15 mouse cellular contexts compared by ENCODE assay signal in genomic region chr11:51343312-51343711, GRCm38 (mm10). TPM values are rescaled to one million over a fixed set of nuclear protein-coding genes. Genes with fewer than 3 reads are reported as not detected.
A peak's percentile ranks its signal among the peaks of the same experiment; 100 is the strongest.
DNase-seq lines count a peak whose midpoint lies in the region; ATAC-seq lines count a peak whose summit lies in the region.
"Had no signal": no experiment of that assay in that cellular context is flagged by ENCODE, and none has a peak within 500 bp of the region (broad histone marks: within the 10 kb centered on the region; RNA-seq: fewer than 3 reads in every experiment).

No protein-coding gene starts in this region.

- WGBS in heart, embryonic 10.5 days, result 64% methylated on average over 4 of the region's 4 CpGs
- WGBS in limb, embryonic 10.5 days, result 75% methylated on average over 4 of the region's 4 CpGs
- 93% methylated on average over 4 of the region's 4 CpGs for WGBS in midbrain, embryonic 16.5 days

- no peak overlapping the region for H3K27ac ChIP-seq in heart, embryonic 10.5 days
- peak overlapping the region; percentile 44; the same call in 1 of the 2 replicates for H3K27ac ChIP-seq in limb, embryonic 10.5 days
- no peak overlapping the region for H3K27ac ChIP-seq in midbrain, embryonic 16.5 days (ENCODE audit: low read length)
- H3K27ac ChIP-seq: embryonic facial prominence, embryonic 12.5 days; forebrain, embryonic 15.5 days had no signal

- H3K9me3 ChIP-seq in heart, embryonic 10.5 days, result no peaks in the 10 kb centered on the region
- no peaks in the 10 kb centered on the region for H3K9me3 ChIP-seq in limb, embryonic 10.5 days (replicated peaks)
- no peaks in the 10 kb centered on the region for H3K9me3 ChIP-seq in midbrain, embryonic 16.5 days (replicated peaks; ENCODE audit: control insufficient read depth, low read length, poor library complexity, severe bottlenecking)
- H3K9me3 ChIP-seq: embryonic facial prominence, embryonic 12.5 days; forebrain, embryonic 15.5 days; G1E had no signal

- peaks cover 9% of the 10 kb centered on the region; the same call in 1 of the 2 replicates for H3K27me3 ChIP-seq in heart, embryonic 10.5 days (ENCODE audit: insufficient read depth, poor library complexity, severe bottlenecking)
- no peaks in the 10 kb centered on the region for H3K27me3 ChIP-seq in limb, embryonic 10.5 days (ENCODE audit: low read depth, poor library complexity, severe bottlenecking)
- no peaks in the 10 kb centered on the region for H3K27me3 ChIP-seq in midbrain, embryonic 16.5 days (ENCODE audit: control insufficient read depth, insufficient read depth, low read depth, low read length)
- H3K27me3 ChIP-seq: forebrain, embryonic 15.5 days had no signal

- no peaks in the 10 kb centered on the region for H3K36me3 ChIP-seq in heart, embryonic 10.5 days
- H3K36me3 ChIP-seq in limb, embryonic 10.5 days, result no peaks in the 10 kb centered on the region
- no peaks in the 10 kb centered on the region for H3K36me3 ChIP-seq in midbrain, embryonic 16.5 days (ENCODE audit: control insufficient read depth, insufficient read depth, low read length)
- H3K36me3 ChIP-seq: embryonic facial prominence, embryonic 12.5 days; forebrain, embryonic 15.5 days; G1E had no signal

- H3K4me2 ChIP-seq in midbrain, embryonic 16.5 days (ENCODE audit: low read length), result no peak overlapping the region
- H3K4me2 ChIP-seq: embryonic facial prominence, embryonic 12.5 days; forebrain, embryonic 15.5 days had no signal

- no peak overlapping the region for H3K4me3 ChIP-seq in heart, embryonic 10.5 days
- H3K4me3 ChIP-seq in limb, embryonic 10.5 days, result no peak overlapping the region
- no peak overlapping the region for H3K4me3 ChIP-seq in midbrain, embryonic 16.5 days (ENCODE audit: low read depth, low read length)
- H3K4me3 ChIP-seq: embryonic facial prominence, embryonic 12.5 days; forebrain, embryonic 15.5 days; myocyte had no signal

- ATAC-seq in midbrain, embryonic 16.5 days, result no peak
- ATAC-seq: activated CD4-positive, CD25-positive, alpha-beta regulatory T cell, adult 4 months; forebrain, embryonic 15.5 days; intestine, postnatal 0 days had no signal

- H3K4me1 ChIP-seq in heart, embryonic 10.5 days, result peaks cover 20% of the 10 kb centered on the region
- H3K4me1 ChIP-seq in limb, embryonic 10.5 days, result peaks cover 29% of the 10 kb centered on the region
- H3K4me1 ChIP-seq in midbrain, embryonic 16.5 days (ENCODE audit: control insufficient read depth, insufficient read depth, low read length), result no peaks in the 10 kb centered on the region
- H3K4me1 ChIP-seq: forebrain, embryonic 15.5 days had no signal

- DNase-seq in adrenal gland, adult 2 months, result peak; percentile 30
- DNase-seq in adrenal gland, adult 8-10 months, result no peak
- peak; percentile 73 to 84 for DNase-seq in heart, adult 18-20 months
- DNase-seq in heart, embryonic 10.5 days (ENCODE audit: low spot score), result no peak
- peak; percentile 40 for DNase-seq in 3T3-L1 (ENCODE audit: low read depth, low spot score)
- no peak for DNase-seq in limb, embryonic 10.5 days (ENCODE audit: low spot score)
- no peak for DNase-seq in spleen, postnatal 36 days (ENCODE audit: low spot score in 2 of 2)
- DNase-seq: liver had no signal

- H3K9ac ChIP-seq in midbrain, embryonic 16.5 days (ENCODE audit: low read depth, low read length), result no peak overlapping the region
- H3K9ac ChIP-seq: embryonic facial prominence, embryonic 12.5 days; forebrain, embryonic 15.5 days had no signal

RNA-seq across cellular contexts. Expression of gene Col23a1, which starts 53.6 kb away (rescaled TPM):
- total RNA-seq in adrenal gland, adult 2 months (2021), result 1 to 10 TPM; 1.1 to 6.9 TPM
- 0.97 and 1.4 TPM in 2 replicates for polyA plus RNA-seq in adrenal gland, adult 2 months (2012; rRNA removed)
- total RNA-seq in adrenal gland, adult 8-10 months (2022), result 10 to 100 TPM in 2 of 4 experiments, 1 to 10 TPM in 2; 2.3 to 14.3 (median 6.9) TPM
- total RNA-seq in heart, adult 18-20 months (2021), result 1 to 10 TPM; 2.0 to 2.1 TPM
- polyA plus RNA-seq in heart, embryonic 10.5 days (2016; fragmentation: Nextera tagmentation; extraction: Ambion mirVana), result 10.2 and 12.1 TPM in 2 replicates
- polyA plus RNA-seq in limb, embryonic 10.5 days (2016; fragmentation: Nextera tagmentation; extraction: Ambion mirVana), result 17.0 and 24.1 TPM in 2 replicates
- 3.0 and 4.1 TPM in 2 replicates for polyA plus RNA-seq in midbrain, embryonic 16.5 days (2015; fragmentation: Nextera tagmentation; extraction: Ambion mirVana)

Comparison
In these comparisons a context has a peak if more than half of its experiments do, and no peak if none do; other contexts are left out.
1. DNase-seq: peak in adrenal gland, adult 2 months (single experiment), heart, adult 18-20 months (2 of 2) and 3T3-L1 (single experiment); none in adrenal gland, adult 8-10 months (single experiment), heart, embryonic 10.5 days (single experiment), limb, embryonic 10.5 days (single experiment) and spleen, postnatal 36 days (0 of 2).